Mouse (Mus musculus): ENCODE measurements at regions not wholly inside any gene's neighbourhood (a gene's known extent, or its start where the extent isn't known, plus 50 kb on each side); places are given as distances from the start of the nearest gene placed in this dataset.

DNA sequence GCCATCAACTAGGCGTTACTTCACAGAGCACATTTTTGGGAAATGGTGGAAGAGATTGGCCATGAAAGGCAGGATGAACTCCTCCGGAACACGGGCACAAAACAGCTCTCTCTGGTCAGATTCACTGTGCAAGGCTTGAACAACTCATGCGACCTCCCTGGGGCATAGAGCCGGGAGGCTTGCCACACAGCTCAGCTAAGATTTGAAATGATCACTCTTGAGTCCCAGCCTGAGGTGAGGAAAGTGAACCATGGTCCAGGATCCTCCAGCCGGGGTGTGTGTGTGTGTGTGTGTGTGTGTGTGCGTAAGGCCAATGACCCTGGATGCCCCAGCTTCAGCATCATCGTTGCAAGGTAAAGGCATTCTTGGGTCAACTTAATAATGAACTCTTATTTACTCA is 237.5 kb downstream of the Gm45692 start:
- DNase-seq (ENCODE audit: low spot score) = no peak

DNA sequence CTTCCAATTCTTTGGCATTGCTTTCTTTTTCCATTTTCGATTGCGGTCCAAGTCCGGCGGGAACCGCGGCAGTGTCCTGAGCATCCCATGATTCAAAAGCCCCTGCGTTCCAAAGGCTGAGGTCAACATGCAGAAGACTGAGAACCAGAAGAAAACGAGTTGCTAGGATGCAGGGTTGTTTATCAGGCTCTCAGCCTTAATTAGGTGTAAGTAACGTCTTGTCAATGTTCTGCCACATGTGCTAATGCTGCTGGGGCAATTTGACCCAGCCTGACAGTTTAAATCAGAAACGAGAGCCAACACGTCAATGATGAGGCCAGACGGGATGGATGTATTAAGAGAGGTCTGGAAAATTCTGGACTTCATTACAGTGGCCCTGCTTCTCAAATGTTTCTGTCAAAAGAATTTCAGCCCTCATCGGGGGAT is 239.4 kb downstream of the Gm45692 start:
- no peak for DNase-seq (ENCODE audit: low spot score)

DNA sequence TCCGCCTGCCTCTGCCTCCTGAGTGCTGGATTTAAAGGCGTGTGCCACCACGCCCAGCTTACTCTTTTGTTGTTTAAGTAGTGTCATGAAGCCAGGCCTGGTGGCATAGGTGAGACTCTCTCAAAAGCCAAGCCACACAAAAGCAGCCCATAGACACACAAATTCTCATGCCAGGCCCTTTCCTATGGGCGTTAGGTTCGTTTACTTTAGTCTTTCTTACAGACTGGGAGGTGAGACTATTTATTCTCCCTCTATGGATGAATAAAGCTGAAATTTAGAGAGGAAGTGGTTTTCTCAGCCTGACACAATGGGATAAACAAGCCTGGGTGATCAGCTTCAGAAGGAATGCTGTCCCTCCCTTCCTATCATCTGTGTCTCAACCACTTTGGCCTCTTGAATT is 243.0 kb downstream of the Gm45692 start:
- no peak for DNase-seq (ENCODE audit: low spot score)

GRCm38 (mm10) chr8:26363616-26364015 is 244.3 kb downstream of the Gm45692 start:
- DNase-seq (ENCODE audit: low spot score) = no peak

- no peak for DNase-seq (ENCODE audit: low spot score)
Observed at GRCm38 (mm10) chr8:26364637-26365036, 245.3 kb downstream of the Gm45692 start.

DNA sequence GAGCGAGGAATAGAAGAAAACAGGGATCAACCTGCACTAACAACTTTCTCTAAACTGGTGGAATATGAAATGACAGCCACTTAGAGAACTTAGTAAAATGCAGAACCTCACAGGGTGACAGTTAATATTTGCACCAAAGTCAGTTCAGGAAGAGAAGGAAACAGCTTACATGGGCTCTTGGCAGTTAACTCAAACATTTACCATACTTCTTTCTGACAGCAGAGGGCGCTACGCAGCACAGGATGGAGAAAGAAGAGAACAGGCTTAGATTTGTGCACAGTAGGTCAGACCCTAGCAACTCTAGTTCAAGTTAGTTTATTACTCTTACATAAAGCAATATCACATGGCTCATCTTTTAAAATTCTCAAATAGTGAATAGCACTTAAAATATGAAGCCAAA is 261.3 kb downstream of the Gm45692 start:
- DNase-seq (ENCODE audit: low spot score) = peak; percentile 33

GRCm38 (mm10) chr8:26382426-26382825 is 263.1 kb downstream of the Gm45692 start:
- DNase-seq (ENCODE audit: low spot score) = no peak

DNA sequence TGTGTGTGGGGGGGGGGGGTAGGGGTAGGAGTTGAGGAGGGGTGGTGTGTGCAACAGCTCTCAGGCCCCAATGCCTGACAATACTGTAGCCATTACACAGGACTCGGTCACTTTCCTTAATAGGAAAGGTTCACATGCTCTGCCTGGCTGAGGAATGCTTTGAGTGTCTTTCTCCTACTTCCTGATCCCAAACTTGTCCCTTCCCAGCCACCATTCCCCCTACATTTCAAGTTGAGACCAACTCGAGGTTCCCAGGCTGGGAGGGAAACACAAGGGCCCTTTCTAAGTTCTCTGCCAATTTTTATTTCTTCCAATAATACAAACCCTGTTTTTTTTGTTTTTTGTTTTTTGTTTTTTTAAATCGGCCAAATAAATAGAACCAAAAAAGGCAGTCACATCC is 264.6 kb downstream of the Gm45692 start:
- DNase-seq (ENCODE audit: low spot score) = no peak

GRCm38 (mm10) chr8:26384305-26384993 is 265.1 kb downstream of the Gm45692 start:
- no peak for DNase-seq (ENCODE audit: low spot score)

DNA sequence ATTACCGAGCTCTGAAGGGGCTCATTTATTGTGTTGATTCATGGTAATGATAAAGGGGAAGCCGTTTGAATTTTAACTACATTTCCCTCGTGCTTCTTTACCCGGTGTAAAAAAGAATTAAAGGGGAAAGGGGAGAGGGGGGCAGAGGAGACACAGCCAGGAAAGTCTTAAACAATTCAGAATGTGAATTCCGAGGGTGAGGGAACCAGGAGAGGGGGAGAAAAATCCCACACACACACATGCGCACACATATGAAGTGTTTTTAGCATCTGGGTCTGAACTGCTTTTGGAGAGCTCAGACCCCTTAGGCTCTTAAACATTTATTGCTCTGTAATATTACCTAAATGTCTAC is 265.6 kb downstream of the Gm45692 start:
- DNase-seq (ENCODE audit: low spot score) = no peak

GRCm38 (mm10) chr8:26395061-26395460 is 275.7 kb downstream of the Gm45692 start:
- DNase-seq (ENCODE audit: low spot score) = no peak

DNA sequence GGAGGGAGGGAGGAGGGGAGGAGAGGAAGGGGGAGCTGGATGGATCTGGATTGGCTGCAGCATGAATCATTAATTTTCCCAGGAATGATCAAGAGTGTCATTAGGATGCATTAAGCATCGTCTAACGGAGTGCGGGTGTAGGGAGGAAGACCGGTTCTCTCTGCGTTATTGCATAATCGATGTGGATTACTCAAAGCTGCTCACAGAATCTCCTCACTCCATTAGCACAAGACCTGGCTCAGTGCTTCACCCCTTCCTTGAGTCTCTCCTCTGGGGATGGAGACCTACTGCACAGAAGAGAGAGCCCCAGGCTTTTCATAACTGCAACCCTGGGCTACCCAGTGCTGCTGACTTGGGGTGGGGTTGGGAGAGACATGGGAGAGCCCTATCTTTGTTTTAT is 300.7 kb downstream of the Gm45692 start:
- DNase-seq (ENCODE audit: low spot score) = no peak

DNA sequence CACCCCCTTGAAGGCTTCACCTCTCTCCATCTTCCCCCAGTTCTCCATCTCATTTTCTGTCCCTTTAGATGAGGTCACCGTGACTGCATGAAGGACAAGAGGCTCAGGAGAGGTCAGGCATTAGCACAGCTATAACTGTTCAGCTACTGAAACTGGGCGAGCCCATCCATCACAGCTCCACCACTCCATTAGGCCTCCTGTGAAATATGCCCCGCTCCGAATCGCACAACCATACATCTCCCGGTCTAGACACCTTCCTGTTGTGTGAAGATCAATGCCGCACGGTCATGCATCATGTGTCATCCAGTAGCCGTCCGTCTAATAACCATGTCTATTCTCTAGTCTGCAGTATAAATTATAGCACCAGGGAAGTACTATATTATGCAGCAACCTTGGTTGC is 301.2 kb downstream of the Gm45692 start:
- DNase-seq (ENCODE audit: low spot score) = no peak

- no peak for DNase-seq (ENCODE audit: low spot score)
Observed at GRCm38 (mm10) chr8:26427311-26427710, 308.0 kb downstream of the Gm45692 start.

GRCm38 (mm10) chr8:26429751-26430327 is 310.5 kb downstream of the Gm45692 start:
- DNase-seq (ENCODE audit: low spot score) = no peak

DNA sequence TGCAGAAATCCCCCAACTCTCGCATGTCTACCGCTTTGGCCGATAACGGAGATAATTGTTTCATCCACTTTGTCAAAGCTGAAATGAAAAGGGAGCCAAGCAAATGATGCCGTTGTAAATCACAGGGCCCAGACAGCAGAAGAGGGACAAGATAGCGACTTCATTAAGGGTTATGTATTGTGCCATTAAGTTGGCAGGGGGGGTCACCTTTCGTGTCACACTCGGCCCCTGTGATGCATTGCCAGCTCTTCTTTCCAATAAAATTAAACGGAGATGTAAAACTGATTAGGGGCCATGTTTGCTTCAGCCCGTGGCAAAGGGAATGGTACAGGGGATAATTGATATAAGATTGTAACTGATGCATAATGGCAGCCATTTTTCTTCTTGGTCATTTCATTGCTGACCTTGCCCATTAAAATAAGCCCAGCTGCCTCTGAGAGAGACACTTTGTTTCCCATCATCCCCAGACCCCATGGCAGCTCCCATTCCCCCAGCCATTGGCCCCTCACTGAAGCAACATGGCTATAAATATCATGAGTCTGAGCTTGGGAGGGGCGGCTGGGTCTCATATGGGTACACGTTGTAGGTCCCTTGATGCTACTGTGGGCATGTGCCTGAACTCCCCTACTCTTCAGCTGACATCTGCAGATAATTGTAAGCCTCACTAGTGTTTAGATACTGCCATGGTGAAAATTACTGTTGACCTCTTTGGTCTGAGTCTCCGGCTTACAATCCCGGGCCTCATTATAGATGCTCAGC is 313.0 kb downstream of the Gm45692 start:
- no peak for DNase-seq (ENCODE audit: low spot score)

- no peak for DNase-seq (ENCODE audit: low spot score)
Observed at GRCm38 (mm10) chr8:26436236-26436635, 316.9 kb downstream of the Gm45692 start.

GRCm38 (mm10) chr8:26437571-26437970 is 318.2 kb downstream of the Gm45692 start:
- no peak for DNase-seq (ENCODE audit: low spot score)

GRCm38 (mm10) chr8:26438246-26438862 is 319.0 kb downstream of the Gm45692 start:
- no peak for DNase-seq (ENCODE audit: low spot score)

DNA sequence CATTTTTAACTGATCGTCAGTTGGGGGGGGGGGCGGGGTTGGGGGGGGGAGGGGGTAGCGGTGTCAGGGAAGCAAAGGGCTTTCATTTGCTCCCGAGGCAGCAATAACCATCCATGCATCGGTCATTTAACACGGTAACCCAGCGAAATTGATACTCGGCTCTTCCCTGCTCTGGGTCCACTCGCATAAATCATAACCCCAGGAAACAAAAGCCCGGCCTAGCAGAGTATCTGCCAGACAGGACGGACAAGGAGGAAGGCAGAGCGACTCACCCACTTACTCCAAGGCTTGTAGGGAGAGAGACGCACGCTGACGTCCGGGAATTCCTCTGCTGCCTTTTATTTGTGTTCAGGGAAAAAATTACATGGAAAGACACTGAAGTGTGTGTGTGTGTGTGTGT is 319.5 kb downstream of the Gm45692 start:
- no peak for DNase-seq (ENCODE audit: low spot score)

- DNase-seq (ENCODE audit: low spot score) = no peak
Observed at GRCm38 (mm10) chr8:26441268-26442030, 322.1 kb downstream of the Gm45692 start.

GRCm38 (mm10) chr8:26443041-26443440 is 323.7 kb downstream of the Gm45692 start:
- peak; percentile 19 for DNase-seq (ENCODE audit: low spot score)

Measured in left cerebral cortex, adult 11 months (tissue).